Mouse (Mus musculus) cerebellum, adult 2 months (tissue): ENCODE results near the gene Atp9a. TPM values are rescaled to one million over a fixed set of nuclear protein-coding genes. Genes with fewer than 3 reads are reported as not detected.

Experiments used
- DNase-seq, 2 experiments: peaks; one replicate each; pipeline ENCODE4 v3.0.0; 2021
- H3K27ac ChIP-seq: fragments of 200-500 bp; 2 replicates; pipeline ENCODE4 v1.5.1; 2012; ENCODE audit warnings: low read length, control low read depth, inconsistent platforms; ENCODE audit not compliant: insufficient read depth
- H3K27me3 ChIP-seq: fragments of 200-500 bp; 2 replicates; pipeline ENCODE4 v1.6.1; 2012; ENCODE audit warnings: inconsistent platforms, mild to moderate bottlenecking, low read length, moderate library complexity; ENCODE audit not compliant: control insufficient read depth, insufficient read depth
- H3K4me1 ChIP-seq: fragments of 200-500 bp; 2 replicates; pipeline ENCODE4 v1.6.1; 2011; ENCODE audit warnings: low read length; ENCODE audit not compliant: control insufficient read depth, insufficient read depth
- H3K4me3 ChIP-seq: fragments of 200-500 bp; replicated peaks from 2 replicates; pipeline ENCODE3; 2011; ENCODE audit warnings: mild to moderate bottlenecking, low read depth, low read length, control low read depth; ENCODE audit not compliant: insufficient read depth
- CTCF ChIP-seq: fragments of 200-500 bp; IDR thresholded peaks from 2 replicates; pipeline ENCODE4 v1.5.1; 2011; ENCODE audit warnings: low read depth, mild to moderate bottlenecking, control low read depth, low read length, moderate library complexity, borderline replicate concordance; ENCODE audit not compliant: insufficient read depth
- POLR2A ChIP-seq: fragments of 200-500 bp; IDR thresholded peaks from 2 replicates; pipeline ENCODE4 v1.6.1; 2011; ENCODE audit warnings: low read length, control low read depth, borderline replicate concordance; ENCODE audit not compliant: insufficient read depth
- WGBS: fragments of 180-500 bp; shearing (Covaris S2); methylation state at CpG from one replicate; pipeline ENCODE4 v1.1.7; 2018; 5-methylcytosine and 5-hydroxymethylcytosine counted together
- polyA plus RNA-seq: library from polyadenylated mRNA; depleted of rRNA; stranded (reverse); fragments of >200 nt; gene quantifications from 2 replicates; pipeline ENCODE4 v1.2.3, GENCODE M21; 2012

Gene Atp9a
- polyA plus RNA-seq, 1 experiment = 321 TPM

DNA sequence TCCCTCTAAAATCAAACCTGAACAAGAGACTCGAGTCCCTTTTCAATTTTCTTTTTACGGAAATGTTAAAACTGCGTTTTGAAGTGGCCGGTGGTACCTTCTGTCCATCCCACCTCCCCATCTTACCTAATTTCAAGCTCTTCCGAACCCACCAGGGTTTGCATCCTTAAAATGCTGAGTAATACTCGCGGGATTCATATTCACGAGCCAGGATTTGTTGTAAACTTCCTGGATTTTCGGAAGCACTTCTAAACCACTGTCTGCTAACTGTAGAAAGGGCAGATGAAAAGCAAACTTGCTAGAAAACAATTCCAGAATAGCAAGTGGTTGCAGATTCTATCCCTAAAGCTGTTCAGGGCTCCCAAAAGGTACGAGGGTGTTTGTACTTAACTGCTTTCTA is 25.4 kb upstream of the Atp9a start, which contains the start of gene Sall4:
TSS of gene Sall4 (minus strand) at position 362 of the 400 bp plus-strand sequence.
- no peak within 1 kb of the TSS for H3K4me3 ChIP-seq
- H3K27me3 ChIP-seq = peaks cover 12% of the 10 kb centered on the region; the same call in 1 of the 2 replicates
- no peaks in the 10 kb centered on the region; the same call in 1 of the 2 replicates for H3K4me1 ChIP-seq
- TF ChIP-seq CTCF (no peak), POLR2A (no peak)
- H3K27ac ChIP-seq = no peak within 1 kb of the TSS
- DNase-seq = no peak
- WGBS = 21% methylated on average over 10 of the region's 10 CpGs

DNA sequence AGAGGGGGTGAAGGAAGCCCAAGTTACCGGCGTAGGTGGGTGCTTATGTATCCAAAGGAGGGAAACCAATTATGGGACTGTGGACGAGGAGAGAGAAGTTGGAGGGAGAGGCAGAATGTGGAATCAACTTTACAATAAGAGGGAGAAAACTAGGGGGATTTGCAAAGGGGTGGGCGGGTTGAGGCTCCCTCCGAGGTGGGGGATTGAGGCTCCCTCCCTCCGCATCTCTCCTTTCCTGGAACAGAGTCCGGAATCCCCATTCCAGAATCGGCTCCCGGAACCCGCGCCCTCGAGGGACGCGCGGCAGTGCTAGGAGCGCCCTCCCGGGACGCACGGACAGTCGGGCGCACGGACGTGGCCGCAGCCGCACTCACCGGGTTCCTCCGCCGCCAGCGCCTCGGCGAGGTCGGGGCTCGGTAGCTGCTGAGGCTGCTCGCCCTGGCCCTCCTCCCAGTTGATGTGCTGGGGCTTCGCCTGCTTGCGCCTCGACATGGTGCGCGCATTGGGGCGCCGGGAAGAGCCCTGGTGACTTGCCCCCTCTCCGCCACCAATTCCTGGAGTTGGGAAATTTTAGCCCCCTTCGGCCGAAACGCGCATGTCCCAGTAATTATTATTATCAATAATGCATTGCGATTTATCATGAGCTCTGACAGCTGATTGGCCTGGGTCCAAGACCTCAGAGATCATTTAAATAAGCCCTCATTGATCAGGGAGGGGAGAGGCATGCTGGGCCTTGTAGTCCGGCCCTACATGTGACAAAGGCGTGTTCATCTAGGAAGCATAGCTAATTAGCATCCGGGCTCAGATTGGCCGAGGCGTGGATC is 24.5 kb upstream of the Atp9a start:
- Histone ChIP-seq H3K27me3 (peaks cover 12% of the 10 kb centered on the region; the same call in 1 of the 2 replicates), H3K4me3 (no peak overlapping the region), H3K4me1 (no peaks in the 10 kb centered on the region; the same call in 1 of the 2 replicates), H3K27ac (no peak overlapping the region)
- 2% methylated on average over 52 of the region's 52 CpGs for WGBS
- TF ChIP-seq POLR2A = no peak
- no peak for TF ChIP-seq CTCF
- DNase-seq = no peak

GRCm38 (mm10) chr2:168765696-168766537 is 23.7 kb upstream of the Atp9a start:
- Histone ChIP-seq H3K27ac (no peak overlapping the region), H3K4me3 (no peak overlapping the region), H3K27me3 (peaks cover 12% of the 10 kb centered on the region; the same call in 1 of the 2 replicates), H3K4me1 (no peaks in the 10 kb centered on the region; the same call in 1 of the 2 replicates)
- TF ChIP-seq CTCF = no peak
- no peak for TF ChIP-seq POLR2A
- no peak for DNase-seq
- 1% methylated on average over 65 of the region's 65 CpGs for WGBS

DNA sequence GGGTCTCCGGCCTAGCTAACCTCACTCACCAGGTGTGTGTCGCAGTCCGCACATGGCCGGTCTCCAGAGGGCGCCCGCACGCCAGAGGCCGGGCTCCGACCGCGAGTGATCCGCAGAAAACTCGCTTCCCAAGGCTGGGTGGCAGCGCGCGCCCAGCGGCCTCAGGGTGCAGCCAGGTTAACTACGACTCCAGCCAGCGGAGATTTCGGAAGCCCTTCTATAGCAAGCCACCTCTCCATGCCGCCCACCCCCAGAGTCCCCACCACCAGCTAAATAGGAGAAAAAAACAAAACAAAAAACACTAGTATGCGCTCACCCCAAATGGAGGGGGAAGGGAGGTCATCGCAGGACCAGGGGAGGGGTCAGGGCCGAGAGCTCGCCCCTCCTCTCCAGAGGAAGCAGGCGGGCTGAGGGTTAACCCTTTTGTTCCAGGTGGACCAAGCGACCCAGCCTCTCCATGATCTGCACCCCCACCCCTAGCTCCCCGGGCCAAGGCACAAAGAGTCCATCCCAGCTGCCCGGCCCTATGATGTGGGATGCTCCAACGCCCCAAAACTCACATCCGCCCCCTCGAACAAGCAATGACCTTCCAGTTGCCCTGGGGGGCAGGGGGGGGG is 23.0 kb upstream of the Atp9a start:
- DNase-seq = peak; percentile 19 to 30
- Histone ChIP-seq H3K4me1 (no peaks in the 10 kb centered on the region; the same call in 1 of the 2 replicates), H3K27me3 (peaks cover 12% of the 10 kb centered on the region; the same call in 1 of the 2 replicates), H3K4me3 (no peak overlapping the region), H3K27ac (no peak overlapping the region)
- WGBS = 2% methylated on average over 32 of the region's 32 CpGs
- TF ChIP-seq POLR2A = no peak
- TF ChIP-seq CTCF = peak; percentile 12; the same call in 1 of the 2 replicates

DNA sequence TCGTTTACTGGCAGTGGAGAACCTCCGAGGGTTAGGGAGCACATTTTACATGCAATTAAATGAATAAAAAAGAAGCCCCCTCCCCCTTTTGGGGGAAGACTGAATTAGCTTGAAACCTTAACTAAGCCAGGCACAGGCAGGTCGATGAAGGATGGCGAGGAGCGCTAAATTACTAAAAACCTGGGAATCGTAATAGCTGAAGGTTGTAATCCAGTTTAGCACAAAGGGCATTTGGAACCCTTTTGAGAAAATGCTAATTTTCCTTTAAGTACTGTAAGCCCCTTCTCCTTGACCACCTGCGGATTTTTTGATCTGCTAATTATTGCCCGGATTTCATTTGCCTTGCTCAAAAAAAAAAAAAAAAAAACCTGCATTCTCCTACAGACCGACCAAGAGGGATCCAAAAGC is 22.3 kb upstream of the Atp9a start:
- peaks cover 12% of the 10 kb centered on the region; the same call in 1 of the 2 replicates for H3K27me3 ChIP-seq
- no peak for DNase-seq
- no peaks in the 10 kb centered on the region; the same call in 1 of the 2 replicates for H3K4me1 ChIP-seq
- H3K27ac ChIP-seq = no peak overlapping the region
- 12% methylated on average over 9 of the region's 9 CpGs for WGBS
- TF ChIP-seq CTCF (no peak), POLR2A (no peak)
- H3K4me3 ChIP-seq = no peak overlapping the region

DNA sequence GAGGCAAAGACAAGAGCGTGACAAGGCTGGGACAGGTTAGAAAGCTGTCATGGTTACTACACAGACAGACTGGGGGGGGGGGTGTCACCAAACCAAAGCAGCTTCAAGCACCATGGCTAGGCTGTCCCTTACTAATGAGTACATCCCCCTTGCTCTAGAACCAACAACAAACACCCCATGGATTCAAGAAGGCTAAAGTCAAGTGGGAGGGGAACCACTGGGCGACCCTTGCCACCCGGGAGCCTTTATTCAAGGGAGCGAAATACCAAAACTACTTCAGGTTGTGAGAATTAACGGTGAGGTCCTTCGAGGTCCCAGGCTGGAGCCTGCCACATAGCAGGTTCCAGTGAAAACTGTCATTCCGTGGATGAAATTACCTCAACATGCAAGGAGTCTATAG is 21.6 kb upstream of the Atp9a start:
- WGBS = 6% methylated on average over 7 of the region's 7 CpGs
- H3K4me1 ChIP-seq = no peaks in the 10 kb centered on the region; the same call in 1 of the 2 replicates
- no peak overlapping the region for H3K27ac ChIP-seq
- H3K27me3 ChIP-seq = peaks cover 12% of the 10 kb centered on the region; the same call in 1 of the 2 replicates
- H3K4me3 ChIP-seq = no peak overlapping the region
- no peak for DNase-seq
- no peak for TF ChIP-seq POLR2A
- TF ChIP-seq CTCF = no peak

GRCm38 (mm10) chr2:168762411-168762815 is 20.2 kb upstream of the Atp9a start:
- TF ChIP-seq CTCF (no peak), POLR2A (no peak)
- no peak overlapping the region for H3K4me3 ChIP-seq
- H3K27me3 ChIP-seq = peaks cover 12% of the 10 kb centered on the region; the same call in 1 of the 2 replicates
- no peaks in the 10 kb centered on the region; the same call in 1 of the 2 replicates for H3K4me1 ChIP-seq
- 8% methylated on average over 12 of the region's 12 CpGs for WGBS
- DNase-seq = no peak
- H3K27ac ChIP-seq = no peak overlapping the region
